Mouse (Mus musculus) heart, postnatal 36 days (tissue): ENCODE results near the gene Acrbp. TPM values are rescaled to one million over a fixed set of nuclear protein-coding genes. Genes with fewer than 3 reads are reported as not detected.

ENCODE experiments used
- DNase-seq, 2 experiments: peaks; one replicate each; pipeline ENCODE4 v3.0.0; 2021 to 2022
- intact Hi-C: fragments of 180-260 bp; cut with DNase I; formaldehyde crosslinking; loops from one replicate; pipeline ENCODE4 v1.15.1; 2025
- total RNA-seq, 2 experiments: library from RNA; stranded (reverse); gene quantifications; 2 replicates each; pipeline ENCODE4 v1.2.3; 2021

The Acrbp gene
- 1 to 10 TPM; 1.7 to 2.1 TPM for total RNA-seq

- DNase-seq = no peak
- intact Hi-C loops = no loop called here
These were observed at the start of gene Acrbp for GRCm38 (mm10) chr6:125049678-125050077. Acrbp (plus strand) TSS chr6:125049689.

GRCm38 (mm10) chr6:125003706-125004105 is 45.8 kb upstream of the Acrbp start:
- intact Hi-C loops = loop anchor here (10.0 kb wide), 1 partner anchor 289 kb away; the partner anchor contains the start of genes Emg1 and Phb2

GRCm38 (mm10) chr6:125005086-125005485 is 44.4 kb upstream of the Acrbp start:
- intact Hi-C loops = loop anchor here (10.0 kb wide), 1 partner anchor 290 kb away; the partner anchor contains the start of genes Emg1 and Phb2
- no peak for DNase-seq

More at GRCm38 (mm10) chr6:125003706-125004105, 45.8 kb upstream of the Acrbp start:
- no peak for DNase-seq

- intact Hi-C loops = loop anchor here (2.0 to 10.0 kb wide), 5 partner anchors 43 to 293 kb away; partner anchors contain the start of genes Cops7a, Emg1 and Phb2
- DNase-seq = no peak
These were observed 41.4 kb upstream of the Acrbp start for GRCm38 (mm10) chr6:125008060-125008459.

- intact Hi-C loops = loop anchor here (1.0 to 10.0 kb wide), 6 partner anchors 31 to 294 kb away; partner anchors contain the start of genes Cops7a, Emg1, Ing4 and Phb2
- DNase-seq = peak; percentile 94
These were observed 40.8 kb upstream of the Acrbp start for GRCm38 (mm10) chr6:125008586-125009128.

GRCm38 (mm10) chr6:125009129-125009180 is 40.5 kb upstream of the Acrbp start, which contains the start of gene Zfp384:
Zfp384 (plus strand) TSS chr6:125009145.
- intact Hi-C loops = loop anchor here (1.0 to 10.0 kb wide), 6 partner anchors 30 to 294 kb away; partner anchors contain the start of genes Cops7a, Emg1, Ing4 and Phb2
- DNase-seq = no peak

- intact Hi-C loops = loop anchor here (1.0 to 10.0 kb wide), 6 partner anchors 30 to 295 kb away; partner anchors contain the start of genes Cops7a, Emg1, Ing4 and Phb2
- peak; percentile 78 to 83 for DNase-seq
These were observed 40.1 kb upstream of the Acrbp start for GRCm38 (mm10) chr6:125009181-125010073.

GRCm38 (mm10) chr6:125017682-125018081 is 31.8 kb upstream of the Acrbp start:
- intact Hi-C loops = no loop called here
- DNase-seq = no peak

- intact Hi-C loops = loop anchor here (5.0 kb wide), 1 partner anchor 128 kb away; no protein-coding TSS in a partner anchor
These were observed 19.0 kb upstream of the Acrbp start for GRCm38 (mm10) chr6:125030532-125030931.

GRCm38 (mm10) chr6:125031604-125032003 is 17.9 kb upstream of the Acrbp start:
- intact Hi-C loops = loop anchor here (5.0 kb wide), 1 partner anchor 129 kb away; no protein-coding TSS in a partner anchor
- no peak for DNase-seq

More at GRCm38 (mm10) chr6:125030532-125030931, 19.0 kb upstream of the Acrbp start:
- peak; percentile 39 to 61 for DNase-seq

GRCm38 (mm10) chr6:125038666-125039065 is 10.8 kb upstream of the Acrbp start:
- intact Hi-C loops = loop anchor here (1.0 to 2.0 kb wide), 2 partner anchors 29 to 74 kb away; partner anchors contain the start of genes Cops7a and Zfp384
- no peak for DNase-seq

GRCm38 (mm10) chr6:125039131-125039530 is 10.4 kb upstream of the Acrbp start:
- no peak for DNase-seq
- intact Hi-C loops = loop anchor here (1.0 to 2.0 kb wide), 2 partner anchors 30 to 74 kb away; partner anchors contain the start of genes Cops7a and Zfp384

GRCm38 (mm10) chr6:125039533-125040153 is 9.8 kb upstream of the Acrbp start, which contains the start of gene Ing4:
Ing4 (plus strand) TSS chr6:125039760.
- intact Hi-C loops = loop anchor here (1.0 to 5.0 kb wide), 3 partner anchors 30 to 327 kb away; partner anchors contain the start of genes Cops7a, Emg1, Phb2 and Zfp384
- DNase-seq = peak; percentile 87 to 90

- intact Hi-C loops = loop anchor here (5.0 kb wide), 1 partner anchor 328 kb away; the partner anchor contains the start of genes Emg1 and Phb2
- no peak for DNase-seq
These were observed 9.3 kb upstream of the Acrbp start for GRCm38 (mm10) chr6:125040221-125040620.

- intact Hi-C loops = loop anchor here (5.0 kb wide), 1 partner anchor 329 kb away; the partner anchor contains the start of genes Emg1 and Phb2
- no peak for DNase-seq
These were observed 8.4 kb upstream of the Acrbp start for GRCm38 (mm10) chr6:125041047-125041446.

GRCm38 (mm10) chr6:125042081-125042480 is 7.4 kb upstream of the Acrbp start:
- DNase-seq = no peak
- intact Hi-C loops = loop anchor here (5.0 kb wide), 1 partner anchor 330 kb away; the partner anchor contains the start of genes Emg1 and Phb2

- peak; percentile 79 to 84 for DNase-seq
- intact Hi-C loops = loop anchor here (1.0 to 2.0 kb wide), 2 partner anchors 36 to 224 kb away; no protein-coding TSS in a partner anchor
These were observed 2.8 kb upstream of the Acrbp start for GRCm38 (mm10) chr6:125046691-125047090.

- intact Hi-C loops = no loop called here
- no peak for DNase-seq
These were observed 1.7 kb downstream of the Acrbp start for GRCm38 (mm10) chr6:125051237-125051636.

- intact Hi-C loops = no loop called here
- DNase-seq = no peak
These were observed 12.0 kb downstream of the Acrbp start for GRCm38 (mm10) chr6:125061493-125061892.

- no peak for DNase-seq
- intact Hi-C loops = no loop called here
These were observed 13.0 kb downstream of the Acrbp start for GRCm38 (mm10) chr6:125062511-125062910.
